Mouse (Mus musculus) stomach, embryonic 14.5 days (tissue): ENCODE results near the gene Phyh. TPM values are rescaled to one million over a fixed set of nuclear protein-coding genes. Genes with fewer than 3 reads are reported as not detected.

ENCODE experiments used
- ATAC-seq: fragments of 200-750 bp; cut with Nextera tagmentation; 2 replicates; pipeline ENCODE4 v1.8.0; 2017; ENCODE audit warnings: low read depth, moderate TSS enrichment; ENCODE audit not compliant: insufficient number of reproducible peaks, insufficient read depth, low FRiP score
- H3K27ac ChIP-seq: fragments of 300-500 bp; sonication (generic); 2 replicates; pipeline ENCODE4 v1.5.1; 2014; ENCODE audit warnings: mild to moderate bottlenecking, low read length, moderate library complexity, mixed read lengths
- H3K27me3 ChIP-seq: fragments of 300-500 bp; sonication (generic); 2 replicates; pipeline ENCODE4 v1.6.1; 2014; ENCODE audit warnings: low read length, control low read depth, mixed read lengths; ENCODE audit not compliant: control insufficient read depth, insufficient read depth
- H3K36me3 ChIP-seq: fragments of 300-500 bp; sonication (generic); 2 replicates; pipeline ENCODE4 v1.6.1; 2014; ENCODE audit warnings: mild to moderate bottlenecking, control low read depth, low read length, moderate library complexity, mixed read lengths; ENCODE audit not compliant: control insufficient read depth, insufficient read depth
- H3K4me1 ChIP-seq: fragments of 300-500 bp; sonication (generic); 2 replicates; pipeline ENCODE4 v1.6.1; 2014; ENCODE audit warnings: low read length, control low read depth, mixed read lengths; ENCODE audit not compliant: control insufficient read depth, insufficient read depth
- H3K4me2 ChIP-seq: fragments of 300-500 bp; sonication (generic); replicated peaks from 2 replicates; pipeline ENCODE4 v1.6.1; 2014; ENCODE audit warnings: low read depth, low read length, control low read depth
- H3K4me3 ChIP-seq: fragments of 300-500 bp; sonication (generic); 2 replicates; pipeline ENCODE4 v1.5.1; 2014; ENCODE audit warnings: low read depth, low read length, control low read depth
- H3K9ac ChIP-seq: fragments of 300-500 bp; sonication (generic); replicated peaks from 2 replicates; pipeline ENCODE4 v1.6.1; 2014; ENCODE audit warnings: low read depth, mild to moderate bottlenecking, control low read depth, low read length, moderate library complexity, mixed read lengths
- H3K9me3 ChIP-seq: fragments of 300-500 bp; sonication (generic); 2 replicates; pipeline ENCODE4 v1.6.1; 2016; ENCODE audit warnings: low read depth, low read length, control low read depth; ENCODE audit not compliant: control insufficient read depth
- WGBS: fragments of 180-500 bp; shearing (Covaris S2); extraction: QIAGEN DNeasy Blood & Tissue Kit; methylation state at CpG from one replicate; pipeline ENCODE4 v1.1.7; 2014; 5-methylcytosine and 5-hydroxymethylcytosine counted together
- polyA plus RNA-seq: library from polyadenylated mRNA; unstranded; fragments of >200 nt; fragmentation: Nextera tagmentation; extraction: Ambion mirVana; gene quantifications from 2 replicates; pipeline ENCODE4 v1.2.1, GENCODE M21; 2014

Gene Phyh
- polyA plus RNA-seq: 59.0 and 64.2 TPM in 2 replicates

DNA sequence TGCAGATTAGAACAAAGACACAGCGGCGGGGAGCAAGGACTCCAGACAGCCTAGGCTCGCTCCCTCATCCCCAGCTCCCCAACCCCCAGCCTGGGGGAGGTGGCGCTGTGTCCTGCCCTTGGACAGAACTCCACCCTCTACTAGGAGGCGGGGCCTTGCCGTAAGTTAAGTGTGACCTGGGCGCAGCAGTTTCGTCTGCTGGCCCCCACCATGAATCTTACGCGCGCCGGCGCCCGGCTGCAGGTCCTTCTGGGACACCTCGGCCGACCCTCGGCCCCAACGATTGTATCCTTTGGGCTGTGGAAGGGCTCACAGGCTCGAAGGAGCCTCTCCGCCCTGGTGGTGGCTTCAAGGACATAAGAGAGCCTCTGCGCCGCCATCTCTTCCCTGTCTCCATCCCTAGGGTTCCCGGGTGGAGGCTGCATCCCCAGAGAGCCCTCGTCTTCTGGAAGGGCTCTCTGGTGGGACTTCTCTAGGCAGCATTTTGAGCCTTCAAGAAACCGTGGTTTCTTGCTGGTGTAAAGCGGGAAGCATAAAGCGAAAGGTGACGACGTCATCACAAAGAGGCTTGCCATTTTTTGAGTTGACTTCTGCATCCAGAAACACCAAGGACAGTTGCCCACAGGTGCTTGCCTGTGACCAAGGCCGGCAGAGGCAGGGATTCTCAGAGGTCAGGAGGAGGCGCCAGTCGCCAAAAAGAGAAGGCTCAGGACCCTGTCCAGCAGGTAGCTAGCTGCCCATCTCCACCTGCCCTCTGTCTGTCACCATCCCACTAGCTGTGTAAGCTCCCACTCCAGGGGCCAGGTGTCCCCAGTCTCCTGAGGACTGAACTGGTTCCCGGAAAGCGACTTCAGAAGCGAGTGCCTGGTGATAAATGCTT is at the start of gene Phyh:
TSS of gene Phyh (plus strand) at position 160 of the 880 bp plus-strand sequence.
- peak; percentile 92 for ATAC-seq
- Histone ChIP-seq H3K27me3 (no peaks in the 10 kb centered on the region), H3K27ac (peak within 1 kb of the TSS; percentile 74), H3K4me2 (peak within 1 kb of the TSS; percentile 86), H3K4me1 (0 out of 2 replicates have a peak, but pooled peaks cover 3% of the 10 kb centered on the region), H3K9ac (peak within 1 kb of the TSS; percentile 72), H3K36me3 (no peaks in the 10 kb centered on the region), H3K4me3 (peak within 1 kb of the TSS; percentile 59), H3K9me3 (no peaks in the 10 kb centered on the region)
- WGBS: 8% methylated on average over 35 of the region's 35 CpGs

DNA sequence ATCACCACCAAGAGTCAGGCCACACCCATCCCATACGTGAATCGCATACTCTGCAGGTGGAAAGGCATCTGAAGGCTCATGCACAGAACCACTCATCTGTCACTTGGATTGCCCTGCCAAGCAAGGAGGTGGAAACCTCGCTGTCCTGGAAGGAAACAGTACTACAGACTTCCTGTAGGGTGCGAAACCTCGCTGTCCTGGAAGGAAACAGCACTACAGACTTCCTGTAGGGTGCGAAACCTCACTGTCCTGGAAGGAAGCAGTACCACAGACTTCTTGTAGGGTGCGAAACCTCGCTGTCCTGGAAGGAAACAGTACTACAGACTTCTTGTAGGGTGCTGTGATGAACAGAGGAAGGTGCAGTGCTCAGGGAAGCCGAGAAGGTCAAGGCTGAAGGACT is 46.1 kb upstream of the Phyh start:
- Histone ChIP-seq H3K4me2 (no peak overlapping the region), H3K36me3 (no peaks in the 10 kb centered on the region), H3K4me3 (no peak overlapping the region), H3K27ac (no peak overlapping the region), H3K4me1 (no peaks in the 10 kb centered on the region), H3K9me3 (no peaks in the 10 kb centered on the region), H3K27me3 (no peaks in the 10 kb centered on the region), H3K9ac (no peak overlapping the region)
- WGBS: 73% methylated on average over 9 of the region's 9 CpGs
- no peak for ATAC-seq

DNA sequence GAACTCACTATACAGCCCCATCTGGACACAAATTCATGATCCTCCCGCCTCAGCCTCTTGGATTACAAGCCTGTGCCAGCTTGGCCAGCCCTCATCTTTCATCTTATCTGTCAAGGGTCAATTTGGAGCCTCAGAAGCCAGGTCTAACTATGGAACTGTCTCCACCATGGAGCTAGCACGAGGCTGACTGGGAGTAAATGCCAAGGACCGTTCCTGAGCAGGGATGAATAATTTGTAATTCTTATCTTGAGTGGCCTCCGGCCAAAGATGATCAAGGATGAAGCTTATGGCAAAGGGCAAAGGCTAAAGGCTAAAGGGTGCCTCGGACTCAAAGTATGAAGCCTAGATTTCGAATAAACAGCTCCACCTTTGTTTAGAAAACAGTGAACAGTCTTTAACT is 45.5 kb upstream of the Phyh start:
- ATAC-seq: no peak
- no peaks in the 10 kb centered on the region for H3K4me1 ChIP-seq
- no peaks in the 10 kb centered on the region for H3K36me3 ChIP-seq
- no peak overlapping the region for H3K9ac ChIP-seq
- H3K4me2 ChIP-seq: no peak overlapping the region
- H3K4me3 ChIP-seq: no peak overlapping the region
- H3K27me3 ChIP-seq: no peaks in the 10 kb centered on the region
- no peak overlapping the region for H3K27ac ChIP-seq
- WGBS: 20% methylated on average over 6 of the region's 6 CpGs
- no peaks in the 10 kb centered on the region for H3K9me3 ChIP-seq

DNA sequence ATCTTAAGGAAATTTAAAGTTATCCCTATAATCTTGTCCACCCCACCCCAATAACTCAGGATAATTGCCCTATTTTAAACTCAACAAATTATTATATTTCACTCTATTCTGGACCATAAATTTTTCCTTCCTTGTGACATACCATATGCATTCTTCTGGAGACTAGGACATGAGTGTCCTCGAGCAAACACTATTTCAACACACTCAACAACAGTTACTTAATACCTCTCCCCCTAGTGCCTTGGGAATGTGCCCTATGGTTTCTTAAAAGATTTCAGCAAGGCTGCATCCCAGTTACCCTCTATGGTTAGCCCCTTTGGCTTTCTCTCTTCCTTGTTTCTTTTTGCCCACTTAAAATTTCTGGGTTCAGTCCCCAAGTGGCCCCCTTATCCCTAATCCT is 43.7 kb upstream of the Phyh start:
- Histone ChIP-seq H3K36me3 (no peaks in the 10 kb centered on the region), H3K9ac (no peak overlapping the region), H3K4me3 (no peak overlapping the region), H3K4me2 (no peak overlapping the region), H3K27ac (no peak overlapping the region), H3K4me1 (no peaks in the 10 kb centered on the region), H3K9me3 (no peaks in the 10 kb centered on the region), H3K27me3 (no peaks in the 10 kb centered on the region)
- ATAC-seq: no peak
- WGBS: 43% methylated on average over 1 of the region's 1 CpGs

DNA sequence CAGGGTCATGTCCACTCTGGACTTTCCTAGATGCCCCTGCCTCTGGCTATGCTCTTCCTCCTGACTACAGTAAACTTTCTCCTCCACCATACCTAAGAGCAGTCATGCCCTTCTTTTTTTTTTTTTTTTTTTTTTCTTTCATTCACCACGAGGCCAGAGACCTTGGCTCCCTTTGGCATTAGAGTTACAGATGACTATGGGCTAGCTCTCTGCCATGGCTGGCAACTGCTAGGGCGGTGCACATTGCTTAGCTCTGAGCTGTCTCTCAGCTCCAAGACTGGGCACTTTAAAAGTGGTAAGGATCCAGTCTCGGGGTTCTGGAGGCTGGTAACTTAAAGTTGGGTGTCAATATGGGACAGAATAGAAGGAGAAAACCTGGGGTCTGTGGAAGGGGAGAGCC is 42.7 kb upstream of the Phyh start:
- Histone ChIP-seq H3K36me3 (no peaks in the 10 kb centered on the region), H3K27me3 (no peaks in the 10 kb centered on the region), H3K4me1 (no peaks in the 10 kb centered on the region), H3K27ac (no peak overlapping the region), H3K4me3 (no peak overlapping the region), H3K4me2 (no peak overlapping the region), H3K9me3 (no peaks in the 10 kb centered on the region), H3K9ac (no peak overlapping the region)
- 68% methylated on average over 3 of the region's 3 CpGs for WGBS
- ATAC-seq: no peak

DNA sequence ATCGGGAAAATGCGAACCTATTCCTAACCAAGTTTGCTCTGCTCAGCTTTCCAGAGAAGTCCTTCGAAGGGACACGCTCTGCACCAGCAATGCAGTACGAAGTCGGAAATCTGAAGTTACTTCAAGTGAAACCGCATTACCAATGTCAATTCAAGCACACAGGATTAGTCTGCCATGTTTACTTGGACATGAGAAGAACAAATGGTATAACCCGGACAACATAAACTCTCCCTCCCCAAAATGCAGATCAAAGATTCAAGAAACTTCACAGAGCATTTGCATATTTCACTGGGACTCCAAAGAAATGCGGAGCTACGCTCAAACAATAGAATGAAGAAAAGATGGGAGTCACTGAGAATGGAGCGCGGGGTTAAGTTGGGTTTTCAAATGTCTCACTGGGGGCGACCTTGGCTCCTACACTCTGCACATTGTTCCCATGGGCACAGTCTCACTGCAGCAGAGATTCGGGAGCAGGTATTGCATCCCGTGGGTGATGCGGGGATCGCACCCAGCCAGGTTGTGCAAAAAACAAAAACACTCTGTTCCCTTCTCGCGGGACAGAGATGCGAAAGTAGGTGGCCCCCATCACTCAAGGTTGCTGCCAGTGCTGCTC is 38.0 kb upstream of the Phyh start:
- peaks cover 9% of the 10 kb centered on the region; the same call in 1 of the 2 replicates for H3K4me1 ChIP-seq
- peak overlapping the region; percentile 98 for H3K4me3 ChIP-seq
- ATAC-seq: no peak
- no peaks in the 10 kb centered on the region for H3K27me3 ChIP-seq
- 2% methylated on average over 20 of the region's 20 CpGs for WGBS
- H3K9ac ChIP-seq: peak overlapping the region; percentile 99
- peak overlapping the region; percentile 56 for H3K4me2 ChIP-seq
- H3K9me3 ChIP-seq: no peaks in the 10 kb centered on the region
- peaks cover 4% of the 10 kb centered on the region; the same call in 1 of the 2 replicates for H3K36me3 ChIP-seq
- H3K27ac ChIP-seq: peak overlapping the region; percentile 99

DNA sequence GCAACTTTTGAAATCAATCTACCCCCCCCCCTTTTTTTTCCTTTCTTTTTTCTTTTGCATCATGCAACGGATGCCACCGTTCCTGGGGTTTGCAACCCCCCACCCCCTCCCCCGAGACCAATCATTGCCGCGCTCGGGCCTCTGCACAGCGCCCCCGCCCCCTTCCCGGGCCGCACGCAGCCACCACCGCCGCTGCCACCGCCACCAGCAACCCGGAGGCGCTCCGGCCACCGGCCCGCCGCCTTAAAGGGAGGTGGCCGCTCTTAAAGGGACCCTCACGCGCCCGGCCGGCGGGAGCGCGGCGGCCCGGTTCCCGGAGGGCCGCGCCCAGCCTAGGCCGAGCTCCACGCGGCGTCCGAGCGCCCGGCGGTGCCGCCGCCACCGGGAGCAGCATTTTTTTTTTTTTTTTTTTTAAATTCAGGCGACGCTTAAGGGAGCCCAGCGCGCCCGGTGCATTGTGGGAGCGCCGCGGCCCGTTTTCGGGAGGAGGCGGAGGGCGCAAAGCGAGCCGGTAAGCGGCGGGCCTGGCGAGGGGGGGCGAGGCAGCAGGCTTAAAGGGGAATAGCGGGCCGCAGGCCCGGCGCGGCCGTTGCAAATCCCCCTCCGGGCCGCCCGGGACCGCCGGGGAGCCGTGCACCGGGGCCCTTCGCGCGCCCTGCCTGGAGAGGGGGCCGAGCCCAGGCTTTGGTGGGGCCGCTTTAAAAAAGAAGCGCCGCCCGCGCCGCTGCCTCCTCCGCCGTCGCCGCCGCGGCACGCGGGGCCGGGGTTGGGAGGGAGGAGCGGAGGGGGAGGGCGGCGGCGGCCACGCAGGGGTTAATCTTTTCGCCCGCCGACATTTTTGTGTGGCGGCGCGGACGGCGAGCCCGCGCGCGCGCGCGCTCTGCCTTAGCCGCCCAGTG is 37.2 kb upstream of the Phyh start, which contains the start of gene Sephs1:
TSS of gene Sephs1 (plus strand) at position 215 of the 899 bp plus-strand sequence.
- peak within 1 kb of the TSS; percentile 99 for H3K27ac ChIP-seq
- H3K27me3 ChIP-seq: no peaks in the 10 kb centered on the region
- peaks cover 11% of the 10 kb centered on the region for H3K36me3 ChIP-seq
- peak within 1 kb of the TSS; percentile 98 for H3K4me3 ChIP-seq
- under 1% methylated on average over 96 of the region's 115 CpGs for WGBS
- H3K4me1 ChIP-seq: peaks cover 9% of the 10 kb centered on the region; the same call in 1 of the 2 replicates
- peak within 1 kb of the TSS; percentile 99 for H3K9ac ChIP-seq
- peak; percentile 79 for ATAC-seq
- no peaks in the 10 kb centered on the region for H3K9me3 ChIP-seq
- peak within 1 kb of the TSS; percentile 65 for H3K4me2 ChIP-seq
